Mouse (Mus musculus): ENCODE data around the gene Tmem207.

The Tmem207 gene

GRCm38 (mm10) chr16:26462835-26463234 lies 63.7 kb downstream of the Tmem207 start, which contains the start of gene Cldn16:
Cldn16 (plus strand) TSS chr16:26463135.
- no peak for ATAC-seq (ENCODE audit: insufficient number of reproducible peaks, low FRiP score, low TSS enrichment)

DNA sequence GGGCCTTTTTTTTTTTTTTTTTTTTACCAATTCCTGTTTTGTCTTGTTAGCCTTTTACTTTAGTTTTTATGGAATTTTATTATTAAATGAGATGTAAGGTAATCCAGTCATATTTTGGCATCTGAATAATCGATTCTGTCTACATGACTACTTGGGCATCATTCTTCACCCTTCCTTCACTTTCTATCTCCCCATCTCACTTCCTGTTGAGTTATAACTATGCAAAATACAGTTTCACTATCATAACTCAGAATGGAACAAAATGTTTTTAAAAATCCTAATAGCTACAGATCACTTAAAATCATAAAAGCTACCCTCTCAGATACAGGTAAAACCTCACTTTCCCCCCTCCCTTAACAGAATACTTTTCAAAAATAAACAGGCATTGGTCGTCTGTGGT lies 70.4 kb downstream of the Tmem207 start:
- ATAC-seq (ENCODE audit: insufficient number of reproducible peaks, low FRiP score, low TSS enrichment): no peak

DNA sequence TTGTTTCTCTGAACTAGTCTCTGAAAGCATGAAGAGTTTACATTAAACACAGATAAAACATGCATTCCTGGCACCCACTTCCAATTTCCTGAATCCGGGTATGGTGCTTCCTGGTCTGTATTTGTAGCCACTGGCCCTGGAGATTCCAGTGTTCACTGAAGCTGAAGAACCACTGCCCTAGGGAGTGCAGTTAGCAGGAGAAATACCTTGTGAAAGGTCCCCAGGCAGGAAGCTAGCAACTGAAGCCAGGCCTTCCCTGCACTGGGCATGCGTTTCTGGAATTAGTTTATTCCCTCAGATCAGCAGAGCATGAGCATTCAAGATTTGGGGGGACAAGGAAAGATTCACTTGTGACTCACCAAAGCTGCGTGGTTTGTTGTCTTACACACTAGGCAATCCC lies 72.4 kb downstream of the Tmem207 start:
- ATAC-seq (ENCODE audit: insufficient number of reproducible peaks, low FRiP score, low TSS enrichment): no peak
